Mouse (Mus musculus): ENCODE results near the gene Creb5. TPM values are rescaled to one million over a fixed set of nuclear protein-coding genes. Genes with fewer than 3 reads are reported as not detected.

The Creb5 gene
- polyA plus RNA-seq, 1 experiment from 2014 or later: 25.4 TPM

DNA sequence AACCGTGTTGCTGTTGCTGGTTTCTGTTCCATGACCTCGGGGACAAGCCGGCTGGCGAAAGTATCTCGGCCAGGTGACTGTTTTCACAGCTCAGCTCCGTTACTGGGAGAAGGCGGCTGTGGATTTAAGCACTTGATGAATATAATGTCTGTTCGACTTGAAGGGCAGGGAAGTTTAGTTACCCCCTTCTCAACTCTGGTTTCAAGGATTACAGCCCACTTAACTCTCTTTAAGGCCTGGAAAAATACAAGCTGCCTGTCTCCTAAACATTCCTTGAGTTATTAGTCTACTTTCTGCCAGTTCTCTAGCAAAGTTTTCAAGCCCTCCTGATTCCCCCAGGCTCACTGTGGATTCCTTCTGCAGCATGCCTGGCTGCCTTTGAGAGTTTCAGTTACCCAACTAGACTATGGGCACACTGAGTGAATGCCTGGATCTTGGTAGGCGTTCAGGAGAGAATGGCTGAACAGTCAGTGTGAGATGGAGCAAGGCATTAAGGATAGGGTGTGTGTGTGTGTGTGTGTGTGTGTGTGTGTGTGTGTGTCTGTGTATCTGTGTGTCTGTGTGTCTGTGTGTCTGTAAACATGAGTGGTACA is 184.0 kb downstream of the Creb5 start:
- Histone ChIP-seq H3K27me3 (ENCODE audit: control insufficient read depth, insufficient read depth, low read length) (no peaks in the 10 kb centered on the region), H3K36me3 (ENCODE audit: control insufficient read depth, insufficient read depth) (no peaks in the 10 kb centered on the region), H3K4me2 (ENCODE audit: low read depth, low read length) (peak overlapping the region; percentile 14; the same call in 1 of the 2 replicates), H3K4me3 (ENCODE audit: low read length) (no peak overlapping the region), H3K27ac (ENCODE audit: low read length) (no peak overlapping the region), H3K9ac (ENCODE audit: low read length) (no peak overlapping the region), H3K4me1 (ENCODE audit: control insufficient read depth, insufficient read depth, low read length) (peaks cover 7% of the 10 kb centered on the region), H3K9me3 (replicated peaks; ENCODE audit: control insufficient read depth, low read length) (no peaks in the 10 kb centered on the region)
- no peak for ATAC-seq (replicated peaks; ENCODE audit: extremely low read depth, insufficient read depth, low FRiP score)
- WGBS: 52% methylated on average over 9 of the region's 9 CpGs

DNA sequence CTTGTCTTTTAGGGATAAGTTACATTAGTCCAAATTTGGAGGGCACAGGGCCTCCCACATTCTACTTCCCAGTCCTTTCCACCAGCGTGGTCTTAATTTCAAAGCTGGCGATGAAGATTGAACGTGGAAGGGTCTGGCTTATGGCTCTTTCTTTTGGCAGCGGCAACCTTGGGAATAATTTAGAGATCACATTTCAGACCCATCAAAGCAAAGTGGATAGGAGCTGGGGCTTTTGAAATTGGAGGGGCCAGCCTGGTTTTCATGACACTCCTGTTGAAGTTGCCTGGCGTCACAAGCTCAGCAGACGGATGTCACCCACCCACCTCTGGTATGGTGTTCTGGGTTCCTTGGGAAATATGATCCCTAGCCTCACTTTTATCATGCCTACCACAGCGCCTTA is 185.7 kb downstream of the Creb5 start:
- Histone ChIP-seq H3K4me2 (ENCODE audit: low read depth, low read length) (no peak overlapping the region), H3K27me3 (ENCODE audit: control insufficient read depth, insufficient read depth, low read length) (no peaks in the 10 kb centered on the region), H3K9ac (ENCODE audit: low read length) (no peak overlapping the region), H3K9me3 (replicated peaks; ENCODE audit: control insufficient read depth, low read length) (no peaks in the 10 kb centered on the region), H3K27ac (ENCODE audit: low read length) (no peak overlapping the region), H3K36me3 (ENCODE audit: control insufficient read depth, insufficient read depth) (no peaks in the 10 kb centered on the region), H3K4me3 (ENCODE audit: low read length) (no peak overlapping the region), H3K4me1 (ENCODE audit: control insufficient read depth, insufficient read depth, low read length) (peaks cover 7% of the 10 kb centered on the region)
- WGBS: 84% methylated on average over 7 of the region's 7 CpGs
- ATAC-seq (replicated peaks; ENCODE audit: extremely low read depth, insufficient read depth, low FRiP score): no peak

DNA sequence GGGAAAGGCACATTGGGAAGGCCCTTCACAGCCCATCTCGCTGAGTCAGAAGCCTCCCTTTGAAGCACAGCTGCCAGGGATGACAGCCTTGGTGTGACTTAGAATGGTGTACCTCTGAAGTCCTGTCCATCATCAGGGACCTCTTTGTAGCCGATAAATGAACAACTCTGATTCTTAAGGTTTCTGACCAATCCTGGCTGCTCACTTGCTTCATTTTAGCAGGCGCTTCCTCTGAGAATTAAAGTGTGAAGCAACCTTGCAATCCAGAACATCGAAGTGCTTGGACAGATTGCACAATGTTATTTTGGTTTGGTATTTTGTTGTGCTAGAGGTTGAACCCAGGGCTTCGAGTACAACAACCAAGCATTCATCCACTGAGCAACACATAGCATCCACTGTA is 190.4 kb downstream of the Creb5 start:
- no peak overlapping the region for H3K4me3 ChIP-seq (ENCODE audit: low read length)
- no peaks in the 10 kb centered on the region; the same call in 1 of the 2 replicates for H3K36me3 ChIP-seq (ENCODE audit: control insufficient read depth, insufficient read depth)
- H3K27ac ChIP-seq (ENCODE audit: low read length): no peak overlapping the region
- no peak overlapping the region for H3K4me2 ChIP-seq (ENCODE audit: low read depth, low read length)
- no peak overlapping the region for H3K9ac ChIP-seq (ENCODE audit: low read length)
- no peaks in the 10 kb centered on the region for H3K4me1 ChIP-seq (ENCODE audit: control insufficient read depth, insufficient read depth, low read length)
- no peaks in the 10 kb centered on the region for H3K27me3 ChIP-seq (ENCODE audit: control insufficient read depth, insufficient read depth, low read length)
- no peaks in the 10 kb centered on the region for H3K9me3 ChIP-seq (replicated peaks; ENCODE audit: control insufficient read depth, low read length)
- ATAC-seq (replicated peaks; ENCODE audit: extremely low read depth, insufficient read depth, low FRiP score): no peak
- WGBS: 88% methylated on average over 5 of the region's 5 CpGs

- WGBS: 97% methylated on average over 6 of the region's 6 CpGs
- Histone ChIP-seq H3K4me2 (ENCODE audit: low read depth, low read length) (no peak overlapping the region), H3K9ac (ENCODE audit: low read length) (no peak overlapping the region), H3K27ac (ENCODE audit: low read length) (no peak overlapping the region), H3K36me3 (ENCODE audit: control insufficient read depth, insufficient read depth) (no peaks in the 10 kb centered on the region), H3K4me3 (ENCODE audit: low read length) (no peak overlapping the region), H3K27me3 (ENCODE audit: control insufficient read depth, insufficient read depth, low read length) (no peaks in the 10 kb centered on the region), H3K9me3 (replicated peaks; ENCODE audit: control insufficient read depth, low read length) (peaks cover 3% of the 10 kb centered on the region), H3K4me1 (ENCODE audit: control insufficient read depth, insufficient read depth, low read length) (peaks cover 3% of the 10 kb centered on the region; the same call in 1 of the 2 replicates)
- ATAC-seq (replicated peaks; ENCODE audit: extremely low read depth, insufficient read depth, low FRiP score): no peak
Observed at GRCm38 (mm10) chr6:53490917-53491316, 203.8 kb downstream of the Creb5 start.

- Histone ChIP-seq H3K27me3 (ENCODE audit: control insufficient read depth, insufficient read depth, low read length) (no peaks in the 10 kb centered on the region), H3K27ac (ENCODE audit: low read length) (no peak overlapping the region), H3K4me2 (ENCODE audit: low read depth, low read length) (no peak overlapping the region), H3K36me3 (ENCODE audit: control insufficient read depth, insufficient read depth) (no peaks in the 10 kb centered on the region), H3K9me3 (replicated peaks; ENCODE audit: control insufficient read depth, low read length) (peaks cover 3% of the 10 kb centered on the region), H3K4me1 (ENCODE audit: control insufficient read depth, insufficient read depth, low read length) (peaks cover 5% of the 10 kb centered on the region; the same call in 1 of the 2 replicates), H3K4me3 (ENCODE audit: low read length) (no peak overlapping the region), H3K9ac (ENCODE audit: low read length) (no peak overlapping the region)
- 82% methylated on average over 4 of the region's 4 CpGs for WGBS
- no peak for ATAC-seq (replicated peaks; ENCODE audit: extremely low read depth, insufficient read depth, low FRiP score)
Observed at GRCm38 (mm10) chr6:53491331-53491730, 204.3 kb downstream of the Creb5 start.

DNA sequence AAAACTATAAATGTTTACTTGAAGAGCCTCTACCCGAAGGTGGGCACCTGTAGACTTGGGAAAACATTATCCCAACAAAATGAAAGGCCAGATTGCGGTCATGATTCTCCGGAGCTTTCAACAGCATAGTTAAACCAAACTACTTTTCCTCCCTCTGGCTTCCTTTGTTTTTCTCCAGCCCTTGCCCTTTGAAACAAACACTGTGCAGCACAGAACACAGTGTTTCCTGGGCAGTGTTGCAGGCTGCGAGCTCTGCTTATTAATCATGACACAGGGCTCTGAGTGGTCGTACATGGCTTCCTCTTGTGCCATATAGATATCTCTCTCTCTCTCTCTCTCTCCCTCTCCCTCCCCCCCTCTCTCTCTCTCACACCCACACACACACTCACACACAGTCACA is 206.8 kb downstream of the Creb5 start:
- H3K9ac ChIP-seq (ENCODE audit: low read length): no peak overlapping the region
- ATAC-seq (replicated peaks; ENCODE audit: extremely low read depth, insufficient read depth, low FRiP score): no peak
- H3K4me2 ChIP-seq (ENCODE audit: low read depth, low read length): no peak overlapping the region
- no peaks in the 10 kb centered on the region for H3K27me3 ChIP-seq (ENCODE audit: control insufficient read depth, insufficient read depth, low read length)
- 43% methylated on average over 5 of the region's 5 CpGs for WGBS
- no peaks in the 10 kb centered on the region for H3K36me3 ChIP-seq (ENCODE audit: control insufficient read depth, insufficient read depth)
- no peak overlapping the region for H3K4me3 ChIP-seq (ENCODE audit: low read length)
- peaks cover 7% of the 10 kb centered on the region; the same call in 1 of the 2 replicates for H3K4me1 ChIP-seq (ENCODE audit: control insufficient read depth, insufficient read depth, low read length)
- H3K9me3 ChIP-seq (replicated peaks; ENCODE audit: control insufficient read depth, low read length): peaks cover 3% of the 10 kb centered on the region
- H3K27ac ChIP-seq (ENCODE audit: low read length): no peak overlapping the region

- Histone ChIP-seq H3K4me1 (ENCODE audit: control insufficient read depth, insufficient read depth, low read length) (peaks cover 7% of the 10 kb centered on the region; the same call in 1 of the 2 replicates), H3K27me3 (ENCODE audit: control insufficient read depth, insufficient read depth, low read length) (no peaks in the 10 kb centered on the region), H3K9ac (ENCODE audit: low read length) (no peak overlapping the region), H3K27ac (ENCODE audit: low read length) (no peak overlapping the region), H3K4me3 (ENCODE audit: low read length) (no peak overlapping the region), H3K9me3 (replicated peaks; ENCODE audit: control insufficient read depth, low read length) (peaks cover 3% of the 10 kb centered on the region), H3K36me3 (ENCODE audit: control insufficient read depth, insufficient read depth) (no peaks in the 10 kb centered on the region), H3K4me2 (ENCODE audit: low read depth, low read length) (no peak overlapping the region)
- 78% methylated on average over 5 of the region's 5 CpGs for WGBS
- ATAC-seq (replicated peaks; ENCODE audit: extremely low read depth, insufficient read depth, low FRiP score): no peak
Observed at GRCm38 (mm10) chr6:53495667-53496066, 208.6 kb downstream of the Creb5 start.

GRCm38 (mm10) chr6:53496325-53496753 is 209.3 kb downstream of the Creb5 start:
- WGBS: 51% methylated on average over 4 of the region's 4 CpGs
- Histone ChIP-seq H3K9me3 (replicated peaks; ENCODE audit: control insufficient read depth, low read length) (no peaks in the 10 kb centered on the region), H3K36me3 (ENCODE audit: control insufficient read depth, insufficient read depth) (no peaks in the 10 kb centered on the region), H3K4me1 (ENCODE audit: control insufficient read depth, insufficient read depth, low read length) (peaks cover 7% of the 10 kb centered on the region; the same call in 1 of the 2 replicates), H3K27ac (ENCODE audit: low read length) (no peak overlapping the region; the same call in 1 of the 2 replicates), H3K4me3 (ENCODE audit: low read length) (no peak overlapping the region), H3K4me2 (ENCODE audit: low read depth, low read length) (no peak overlapping the region), H3K27me3 (ENCODE audit: control insufficient read depth, insufficient read depth, low read length) (no peaks in the 10 kb centered on the region), H3K9ac (ENCODE audit: low read length) (no peak overlapping the region)
- peak; percentile 37; the same call in 1 of the 2 replicates for ATAC-seq (replicated peaks; ENCODE audit: extremely low read depth, insufficient read depth, low FRiP score)

- Histone ChIP-seq H3K27ac (ENCODE audit: low read length) (no peak overlapping the region), H3K4me2 (ENCODE audit: low read depth, low read length) (no peak overlapping the region), H3K9me3 (replicated peaks; ENCODE audit: control insufficient read depth, low read length) (no peaks in the 10 kb centered on the region), H3K9ac (ENCODE audit: low read length) (no peak overlapping the region), H3K4me3 (ENCODE audit: low read length) (no peak overlapping the region), H3K4me1 (ENCODE audit: control insufficient read depth, insufficient read depth, low read length) (peaks cover 7% of the 10 kb centered on the region; the same call in 1 of the 2 replicates), H3K27me3 (ENCODE audit: control insufficient read depth, insufficient read depth, low read length) (no peaks in the 10 kb centered on the region), H3K36me3 (ENCODE audit: control insufficient read depth, insufficient read depth) (0 out of 2 replicates have a peak, but pooled peaks cover under 1% of the 10 kb centered on the region)
- WGBS: 75% methylated on average over 10 of the region's 10 CpGs
- ATAC-seq (replicated peaks; ENCODE audit: extremely low read depth, insufficient read depth, low FRiP score): no peak
Observed at GRCm38 (mm10) chr6:53497904-53498536, 210.9 kb downstream of the Creb5 start.

Data from heart, embryonic 16.5 days (tissue).